8 mouse cellular contexts compared by ENCODE assay signal in genomic region chr6:17171273-17172011, GRCm38 (mm10).
A peak's percentile ranks its signal among the peaks of the same experiment; 100 is the strongest.
DNase-seq lines count a peak whose midpoint lies in the region; ATAC-seq lines count a peak whose summit lies in the region.
"Had no signal": no experiment of that assay in that cellular context is flagged by ENCODE, and none has a peak within 500 bp of the region (broad histone marks: within the 10 kb centered on the region; RNA-seq: fewer than 3 reads in every experiment).

No protein-coding gene starts in this region.

- 13% methylated on average over 17 of the region's 17 CpGs for WGBS in embryonic facial prominence, embryonic 14.5 days
- WGBS in heart, embryonic 13.5 days, result 24% methylated on average over 17 of the region's 17 CpGs
- 28% methylated on average over 17 of the region's 17 CpGs for WGBS in kidney, embryonic 15.5 days
- WGBS in liver, embryonic 16.5 days (ENCODE audit: insufficient replicate concordance), result 33% methylated on average over 17 of the region's 17 CpGs
- 15% methylated on average over 17 of the region's 17 CpGs for WGBS in neural tube, embryonic 14.5 days

- peak; percentile 64 for DNase-seq in adrenal gland, postnatal 14 days
- DNase-seq in embryonic facial prominence, embryonic 14.5 days (ENCODE audit: low spot score), result peak; percentile 83
- DNase-seq in natural killer cell, adult 2 months (ENCODE audit: low spot score in 2 of 2), result no peak

- H3K4me1 ChIP-seq in embryonic facial prominence, embryonic 14.5 days (ENCODE audit: control insufficient read depth, insufficient read depth, low read length), result peaks cover 20% of the 10 kb centered on the region
- peaks cover 35% of the 10 kb centered on the region for H3K4me1 ChIP-seq in heart, embryonic 13.5 days
- peaks cover 14% of the 10 kb centered on the region for H3K4me1 ChIP-seq in kidney, embryonic 15.5 days
- H3K4me1 ChIP-seq in liver, embryonic 16.5 days (ENCODE audit: control insufficient read depth, low read depth, low read length), result no peaks in the 10 kb centered on the region
- H3K4me1 ChIP-seq in neural tube, embryonic 14.5 days (ENCODE audit: control insufficient read depth, insufficient read depth, low read length), result no peaks in the 10 kb centered on the region; the same call in 1 of the 2 replicates

- no peaks in the 10 kb centered on the region for H3K27me3 ChIP-seq in embryonic facial prominence, embryonic 14.5 days (replicated peaks; ENCODE audit: control insufficient read depth, insufficient read depth, low read length)
- H3K27me3 ChIP-seq in heart, embryonic 13.5 days (replicated peaks), result no peaks in the 10 kb centered on the region
- no peaks in the 10 kb centered on the region for H3K27me3 ChIP-seq in kidney, embryonic 15.5 days
- no peaks in the 10 kb centered on the region for H3K27me3 ChIP-seq in liver, embryonic 16.5 days (ENCODE audit: control insufficient read depth, insufficient read depth, low read depth, low read length)
- H3K27me3 ChIP-seq in neural tube, embryonic 14.5 days (ENCODE audit: control insufficient read depth, insufficient read depth, low read length), result no peaks in the 10 kb centered on the region

- H3K9me3 ChIP-seq in embryonic facial prominence, embryonic 14.5 days (ENCODE audit: control insufficient read depth, low read length), result no peaks in the 10 kb centered on the region
- no peaks in the 10 kb centered on the region for H3K9me3 ChIP-seq in heart, embryonic 13.5 days
- H3K9me3 ChIP-seq in kidney, embryonic 15.5 days (replicated peaks), result no peaks in the 10 kb centered on the region
- H3K9me3 ChIP-seq in liver, embryonic 16.5 days (replicated peaks; ENCODE audit: control insufficient read depth, low read length), result no peaks in the 10 kb centered on the region
- H3K9me3 ChIP-seq in neural tube, embryonic 14.5 days (ENCODE audit: control insufficient read depth, low read length), result no peaks in the 10 kb centered on the region

- H3K36me3 ChIP-seq in embryonic facial prominence, embryonic 14.5 days (ENCODE audit: control insufficient read depth, insufficient read depth, low read length), result no peaks in the 10 kb centered on the region
- no peaks in the 10 kb centered on the region for H3K36me3 ChIP-seq in heart, embryonic 13.5 days
- no peaks in the 10 kb centered on the region for H3K36me3 ChIP-seq in kidney, embryonic 15.5 days
- no peaks in the 10 kb centered on the region for H3K36me3 ChIP-seq in liver, embryonic 16.5 days (ENCODE audit: control insufficient read depth, insufficient read depth)
- H3K36me3 ChIP-seq in neural tube, embryonic 14.5 days (ENCODE audit: control insufficient read depth, insufficient read depth, low read length), result no peaks in the 10 kb centered on the region

- no peak overlapping the region for H3K4me3 ChIP-seq in embryonic facial prominence, embryonic 14.5 days (ENCODE audit: low read depth, low read length)
- H3K4me3 ChIP-seq in heart, embryonic 13.5 days, result peak overlapping the region; percentile 16; the same call in 1 of the 2 replicates
- H3K4me3 ChIP-seq in kidney, embryonic 15.5 days (replicated peaks), result no peak overlapping the region; the same call in 1 of the 2 replicates
- no peak overlapping the region for H3K4me3 ChIP-seq in liver, embryonic 16.5 days (ENCODE audit: low read depth, low read length)
- H3K4me3 ChIP-seq in neural tube, embryonic 14.5 days (ENCODE audit: low read depth, low read length), result no peak overlapping the region

- H3K9ac ChIP-seq in embryonic facial prominence, embryonic 14.5 days (ENCODE audit: low read depth, low read length), result peak overlapping the region; percentile 42; the same call in 1 of the 2 replicates
- peak overlapping the region; percentile 61 for H3K9ac ChIP-seq in heart, embryonic 13.5 days
- no peak overlapping the region for H3K9ac ChIP-seq in kidney, embryonic 15.5 days
- H3K9ac ChIP-seq in liver, embryonic 16.5 days (ENCODE audit: low read depth, low read length), result no peak overlapping the region
- H3K9ac ChIP-seq in neural tube, embryonic 14.5 days (replicated peaks; ENCODE audit: low read depth, low read length), result no peak overlapping the region

- peak; percentile 78 for ATAC-seq in embryonic facial prominence, embryonic 14.5 days (ENCODE audit: low read depth)
- ATAC-seq in heart, embryonic 13.5 days (ENCODE audit: extremely low read depth, insufficient number of reproducible peaks, low FRiP score, low TSS enrichment), result no peak
- ATAC-seq in kidney, embryonic 15.5 days (replicated peaks; ENCODE audit: low FRiP score), result peak; percentile 68; the same call in 1 of the 2 replicates
- peak; percentile 11; the same call in 1 of the 2 replicates for ATAC-seq in liver, embryonic 16.5 days (ENCODE audit: low read depth)
- ATAC-seq in neural tube, embryonic 14.5 days (ENCODE audit: low read depth), result peak; percentile 82

- H3K4me2 ChIP-seq in embryonic facial prominence, embryonic 14.5 days (ENCODE audit: low read depth, low read length), result peak overlapping the region; percentile 43
- H3K4me2 ChIP-seq in heart, embryonic 13.5 days, result peak overlapping the region; percentile 53
- peak overlapping the region; percentile 36 for H3K4me2 ChIP-seq in kidney, embryonic 15.5 days
- peak overlapping the region; percentile 17 for H3K4me2 ChIP-seq in liver, embryonic 16.5 days (ENCODE audit: low read depth, low read length)
- peak overlapping the region; percentile 11; the same call in 1 of the 2 replicates for H3K4me2 ChIP-seq in neural tube, embryonic 14.5 days (ENCODE audit: low read depth, low read length)

- peak overlapping the region; percentile 82 for H3K27ac ChIP-seq in embryonic facial prominence, embryonic 14.5 days (replicated peaks; ENCODE audit: low read depth, low read length)
- H3K27ac ChIP-seq in heart, embryonic 13.5 days (replicated peaks), result peak overlapping the region; percentile 85
- H3K27ac ChIP-seq in kidney, embryonic 15.5 days, result peak overlapping the region; percentile 67
- H3K27ac ChIP-seq in liver, embryonic 16.5 days (ENCODE audit: low read length), result no peak overlapping the region
- peak overlapping the region; percentile 29; the same call in 1 of the 2 replicates for H3K27ac ChIP-seq in neural tube, embryonic 14.5 days (ENCODE audit: low read depth, low read length)
- H3K27ac ChIP-seq: macrophage had no signal

Comparison
In these comparisons a context has a peak if more than half of its experiments do, and no peak if none do; other contexts are left out.
1. DNase-seq: peak in adrenal gland, postnatal 14 days (single experiment) and embryonic facial prominence, embryonic 14.5 days (single experiment); none in natural killer cell, adult 2 months (0 of 2).
2. H3K9ac ChIP-seq: peak in embryonic facial prominence, embryonic 14.5 days (single experiment) and heart, embryonic 13.5 days (single experiment); none in kidney, embryonic 15.5 days (single experiment), liver, embryonic 16.5 days (single experiment) and neural tube, embryonic 14.5 days (single experiment).
3. Peak in every context shown above with its lines, with median percentiles within 50 percentile points of each other: H3K4me2 ChIP-seq.